28 mouse cellular contexts compared by ENCODE assay signal in genomic region chr2:48564170-48564569, GRCm38 (mm10).
DNase-seq lines count a peak whose midpoint lies in the region; ATAC-seq lines count a peak whose summit lies in the region.
"Had no signal": no experiment of that assay in that cellular context is flagged by ENCODE, and none has a peak within 500 bp of the region (broad histone marks: within the 10 kb centered on the region; RNA-seq: fewer than 3 reads in every experiment).

No protein-coding gene starts in this region.

- no peaks in the 10 kb centered on the region for H3K9me3 ChIP-seq in forebrain, embryonic 16.5 days (ENCODE audit: control insufficient read depth, low read length)
- H3K9me3 ChIP-seq in forebrain, embryonic 10.5 days, result no peaks in the 10 kb centered on the region
- H3K9me3 ChIP-seq in stomach, embryonic 16.5 days (replicated peaks; ENCODE audit: control insufficient read depth, low read length), result no peaks in the 10 kb centered on the region
- H3K9me3 ChIP-seq: embryonic facial prominence, embryonic 10.5 days; embryonic facial prominence, embryonic 15.5 days; heart, embryonic 10.5 days; heart, embryonic 15.5 days; midbrain, embryonic 12.5 days; neural tube, embryonic 13.5 days had no signal

- no peak overlapping the region for H3K4me2 ChIP-seq in forebrain, embryonic 16.5 days (ENCODE audit: low read length)
- H3K4me2 ChIP-seq in stomach, embryonic 16.5 days (ENCODE audit: low read depth, low read length), result no peak overlapping the region
- H3K4me2 ChIP-seq: embryonic facial prominence, embryonic 15.5 days; heart, embryonic 15.5 days; midbrain, embryonic 12.5 days; neural tube, embryonic 13.5 days had no signal

- H3K27me3 ChIP-seq in forebrain, embryonic 16.5 days (replicated peaks; ENCODE audit: control insufficient read depth, insufficient read depth, low read length), result no peaks in the 10 kb centered on the region
- no peaks in the 10 kb centered on the region for H3K27me3 ChIP-seq in forebrain, embryonic 10.5 days (ENCODE audit: poor library complexity, severe bottlenecking)
- no peaks in the 10 kb centered on the region for H3K27me3 ChIP-seq in stomach, embryonic 16.5 days (ENCODE audit: control insufficient read depth, insufficient read depth, low read length)
- H3K27me3 ChIP-seq: embryonic facial prominence, embryonic 15.5 days; heart, embryonic 15.5 days; megakaryocyte, embryonic 14.5 days; midbrain, embryonic 12.5 days; neural tube, embryonic 13.5 days had no signal

- H3K4me1 ChIP-seq in forebrain, embryonic 16.5 days (replicated peaks; ENCODE audit: control insufficient read depth, insufficient read depth, low read length), result no peaks in the 10 kb centered on the region
- H3K4me1 ChIP-seq in forebrain, embryonic 10.5 days, result peaks cover 9% of the 10 kb centered on the region
- 0 out of 2 replicates have a peak, but pooled peaks cover 2% of the 10 kb centered on the region for H3K4me1 ChIP-seq in stomach, embryonic 16.5 days (ENCODE audit: control insufficient read depth, insufficient read depth, low read length)
- H3K4me1 ChIP-seq: embryonic facial prominence, embryonic 10.5 days; embryonic facial prominence, embryonic 15.5 days; heart, embryonic 15.5 days; megakaryocyte, embryonic 14.5 days; midbrain, embryonic 12.5 days; neural tube, embryonic 13.5 days had no signal

- H3K36me3 ChIP-seq in forebrain, embryonic 16.5 days (ENCODE audit: control insufficient read depth, insufficient read depth), result no peaks in the 10 kb centered on the region
- H3K36me3 ChIP-seq in forebrain, embryonic 10.5 days (replicated peaks), result no peaks in the 10 kb centered on the region
- no peaks in the 10 kb centered on the region for H3K36me3 ChIP-seq in stomach, embryonic 16.5 days (ENCODE audit: control insufficient read depth, insufficient read depth, low read length)
- H3K36me3 ChIP-seq: embryonic facial prominence, embryonic 10.5 days; embryonic facial prominence, embryonic 15.5 days; heart, embryonic 10.5 days; heart, embryonic 15.5 days; midbrain, embryonic 12.5 days; neural tube, embryonic 13.5 days had no signal

- peak; percentile 47 for ATAC-seq in forebrain, embryonic 16.5 days
- ATAC-seq in stomach, embryonic 16.5 days (ENCODE audit: insufficient read depth, low FRiP score), result no peak; the same call in 1 of the 2 replicates
- no peak for ATAC-seq in activated CD4-positive, CD25-positive, alpha-beta regulatory T cell, adult 4 months
- ATAC-seq: hindbrain, embryonic 16.5 days had no signal

- no peak overlapping the region for H3K4me3 ChIP-seq in forebrain, embryonic 16.5 days (replicated peaks; ENCODE audit: low read length)
- H3K4me3 ChIP-seq in forebrain, embryonic 10.5 days, result no peak overlapping the region
- no peak overlapping the region for H3K4me3 ChIP-seq in stomach, embryonic 16.5 days (replicated peaks; ENCODE audit: low read length)
- H3K4me3 ChIP-seq: embryonic facial prominence, embryonic 10.5 days; embryonic facial prominence, embryonic 15.5 days; heart, embryonic 10.5 days; heart, embryonic 15.5 days; megakaryocyte, embryonic 14.5 days; midbrain, embryonic 12.5 days; neural tube, embryonic 13.5 days had no signal

- DNase-seq in forebrain, embryonic 10.5 days (ENCODE audit: extremely low spot score, low spot score), result no peak
- peak; percentile 17 to 27 for DNase-seq in left cerebral cortex, postnatal 14 days (ENCODE audit: low spot score in 2 of 2)
- DNase-seq in left cerebral cortex, adult 11 months (ENCODE audit: low spot score), result no peak
- peak; percentile 62 for DNase-seq in right cerebral cortex, postnatal 4 days
- no peak for DNase-seq in right cerebral cortex, postnatal 25 days
- DNase-seq: adrenal gland, postnatal 25 days; cerebellum, adult 2 months; cerebellum, postnatal 14 days; gastrocnemius, postnatal 25 days; heart, adult 11 months; kidney, adult 11 months; kidney, postnatal 25 days; liver; lung, adult 2 months; thymus, adult 18-20 months; thymus, postnatal 25 days had no signal

- no peak overlapping the region for H3K9ac ChIP-seq in forebrain, embryonic 16.5 days (replicated peaks; ENCODE audit: low read depth, low read length)
- H3K9ac ChIP-seq in stomach, embryonic 16.5 days (ENCODE audit: low read length), result no peak overlapping the region
- H3K9ac ChIP-seq: embryonic facial prominence, embryonic 15.5 days; heart, embryonic 15.5 days; liver, embryonic 14.5 days; midbrain, embryonic 12.5 days; neural tube, embryonic 13.5 days had no signal

- WGBS in forebrain, embryonic 16.5 days, result 71% methylated on average over 4 of the region's 4 CpGs
- WGBS in forebrain, embryonic 10.5 days, result 88% methylated on average over 4 of the region's 4 CpGs
- WGBS in stomach, embryonic 16.5 days, result 66% methylated on average over 4 of the region's 4 CpGs

- intact Hi-C loops in left cerebral cortex, postnatal 14 days (cut with DNase I), result no loop called here

- H3K27ac ChIP-seq in forebrain, embryonic 16.5 days (ENCODE audit: low read length), result no peak overlapping the region
- H3K27ac ChIP-seq in forebrain, embryonic 10.5 days, result no peak overlapping the region
- H3K27ac ChIP-seq in stomach, embryonic 16.5 days (ENCODE audit: low read length), result peak overlapping the region; percentile 72
- H3K27ac ChIP-seq: embryonic facial prominence, embryonic 10.5 days; embryonic facial prominence, embryonic 15.5 days; heart, embryonic 10.5 days; heart, embryonic 15.5 days; liver, embryonic 14.5 days; midbrain, embryonic 12.5 days; neural tube, embryonic 13.5 days had no signal

Comparison
In these comparisons a context has a peak if more than half of its experiments do, and no peak if none do; other contexts are left out.
1. DNase-seq: peak in left cerebral cortex, postnatal 14 days (2 of 2) and right cerebral cortex, postnatal 4 days (single experiment); none in forebrain, embryonic 10.5 days (single experiment), left cerebral cortex, adult 11 months (single experiment) and right cerebral cortex, postnatal 25 days (single experiment).